Mouse (Mus musculus) intestine, embryonic 14.5 days (tissue): ENCODE data around the gene Ptrh1. TPM values are rescaled to one million over a fixed set of nuclear protein-coding genes. Genes with fewer than 3 reads are reported as not detected.

Experiments
- ATAC-seq: fragments of 200-750 bp; cut with Nextera tagmentation; replicated peaks from 2 replicates; pipeline ENCODE4 v1.8.0; 2017; ENCODE audit warnings: low read depth, moderate number of reproducible peaks, moderate TSS enrichment, moderate library complexity; ENCODE audit not compliant: low FRiP score, low TSS enrichment
- DNase-seq: peaks from one replicate; pipeline ENCODE4 v3.0.0-alpha.2; 2018; ENCODE audit warnings: low spot score
- H3K27ac ChIP-seq: fragments of 300-500 bp; sonication (generic); 2 replicates; pipeline ENCODE4 v1.5.1; 2014; ENCODE audit warnings: low read depth, mild to moderate bottlenecking, control low read depth
- H3K27me3 ChIP-seq: fragments of 300-500 bp; sonication (generic); replicated peaks from 2 replicates; pipeline ENCODE4 v1.6.1; 2014; ENCODE audit warnings: low read length, control low read depth; ENCODE audit not compliant: control insufficient read depth, insufficient read depth
- H3K36me3 ChIP-seq: fragments of 300-500 bp; sonication (generic); 2 replicates; pipeline ENCODE4 v1.6.1; 2014; ENCODE audit warnings: low read length, control low read depth; ENCODE audit not compliant: control insufficient read depth, insufficient read depth
- H3K4me1 ChIP-seq: fragments of 300-500 bp; sonication (generic); replicated peaks from 2 replicates; pipeline ENCODE4 v1.6.1; 2014; ENCODE audit warnings: low read length, control low read depth, mixed read lengths; ENCODE audit not compliant: control insufficient read depth, insufficient read depth
- H3K4me2 ChIP-seq: fragments of 300-500 bp; sonication (generic); 2 replicates; pipeline ENCODE4 v1.6.1; 2014; ENCODE audit warnings: low read length
- H3K4me3 ChIP-seq: fragments of 300-500 bp; sonication (generic); 2 replicates; pipeline ENCODE4 v1.5.1; 2014; ENCODE audit warnings: low read depth, low read length, control low read depth, mixed read lengths
- H3K9ac ChIP-seq: fragments of 300-500 bp; sonication (generic); 2 replicates; pipeline ENCODE4 v1.6.1; 2014; ENCODE audit warnings: mild to moderate bottlenecking, low read length
- H3K9me3 ChIP-seq: fragments of 300-500 bp; sonication (generic); 2 replicates; pipeline ENCODE4 v1.6.1; 2016; ENCODE audit warnings: low read length, control low read depth; ENCODE audit not compliant: control insufficient read depth
- WGBS: fragments of 180-500 bp; shearing (Covaris S2); extraction: QIAGEN DNeasy Blood & Tissue Kit; methylation state at CpG from one replicate; pipeline ENCODE4 v1.1.7; 2014; 5-methylcytosine and 5-hydroxymethylcytosine counted together
- polyA plus RNA-seq: library from polyadenylated mRNA; unstranded; fragments of >200 nt; fragmentation: Nextera tagmentation; extraction: Ambion mirVana; gene quantifications from 2 replicates; pipeline ENCODE4 v1.2.1, GENCODE M21; 2014

The Ptrh1 gene
- polyA plus RNA-seq, 1 experiment from 2014 or later: 5.1 TPM

- ATAC-seq: no peak
- no peak overlapping the region for H3K4me3 ChIP-seq
- H3K9me3 ChIP-seq: no peaks in the 10 kb centered on the region
- DNase-seq: no peak
- H3K4me1 ChIP-seq: peaks cover 11% of the 10 kb centered on the region
- no peak overlapping the region for H3K4me2 ChIP-seq
- no peaks in the 10 kb centered on the region for H3K27me3 ChIP-seq
- 80% methylated on average over 8 of the region's 8 CpGs for WGBS
- no peak overlapping the region for H3K27ac ChIP-seq
- no peaks in the 10 kb centered on the region for H3K36me3 ChIP-seq
- H3K9ac ChIP-seq: no peak overlapping the region
Observed at GRCm38 (mm10) chr2:32772626-32773279, 2.8 kb upstream of the Ptrh1 start.

- H3K4me3 ChIP-seq: peak overlapping the region; percentile 63
- no peaks in the 10 kb centered on the region for H3K36me3 ChIP-seq
- no peaks in the 10 kb centered on the region for H3K27me3 ChIP-seq
- H3K9ac ChIP-seq: peak overlapping the region; percentile 42
- 25% methylated on average over 22 of the region's 22 CpGs for WGBS
- peak overlapping the region; percentile 82 for H3K4me2 ChIP-seq
- no peak overlapping the region for H3K27ac ChIP-seq
- DNase-seq (no peak), ATAC-seq (no peak)
- H3K9me3 ChIP-seq: no peaks in the 10 kb centered on the region
- peaks cover 11% of the 10 kb centered on the region for H3K4me1 ChIP-seq
Observed at GRCm38 (mm10) chr2:32776192-32776591, 606 bp downstream of the Ptrh1 start.

- Histone ChIP-seq H3K27me3 (no peaks in the 10 kb centered on the region), H3K9ac (no peak overlapping the region), H3K4me1 (peaks cover 11% of the 10 kb centered on the region), H3K4me3 (no peak overlapping the region), H3K36me3 (no peaks in the 10 kb centered on the region), H3K9me3 (no peaks in the 10 kb centered on the region), H3K4me2 (no peak overlapping the region), H3K27ac (no peak overlapping the region)
- ATAC-seq (no peak), DNase-seq (no peak)
- WGBS: 91% methylated on average over 6 of the region's 6 CpGs
Observed at GRCm38 (mm10) chr2:32778081-32778480, 2.5 kb downstream of the Ptrh1 start.

GRCm38 (mm10) chr2:32779131-32779530, 3.5 kb downstream of the Ptrh1 start:
- Histone ChIP-seq H3K9me3 (no peaks in the 10 kb centered on the region), H3K27ac (no peak overlapping the region), H3K4me3 (no peak overlapping the region), H3K4me2 (no peak overlapping the region), H3K27me3 (no peaks in the 10 kb centered on the region), H3K9ac (no peak overlapping the region), H3K4me1 (peaks cover 11% of the 10 kb centered on the region), H3K36me3 (no peaks in the 10 kb centered on the region)
- ATAC-seq: no peak
- DNase-seq: peak; percentile 84
- 9% methylated on average over 8 of the region's 8 CpGs for WGBS

- Histone ChIP-seq H3K4me3 (no peak overlapping the region), H3K4me1 (peaks cover 11% of the 10 kb centered on the region), H3K4me2 (no peak overlapping the region), H3K9ac (no peak overlapping the region), H3K9me3 (no peaks in the 10 kb centered on the region), H3K27ac (no peak overlapping the region), H3K36me3 (no peaks in the 10 kb centered on the region), H3K27me3 (no peaks in the 10 kb centered on the region)
- ATAC-seq: no peak
- DNase-seq: no peak
- 90% methylated on average over 6 of the region's 6 CpGs for WGBS
Observed at GRCm38 (mm10) chr2:32779714-32780113, 4.1 kb downstream of the Ptrh1 start.

- no peak overlapping the region for H3K9ac ChIP-seq
- H3K4me1 ChIP-seq: no peaks in the 10 kb centered on the region
- no peak overlapping the region for H3K27ac ChIP-seq
- H3K36me3 ChIP-seq: no peaks in the 10 kb centered on the region
- WGBS: 76% methylated on average over 6 of the region's 6 CpGs
- ATAC-seq: no peak
- DNase-seq: no peak
- H3K27me3 ChIP-seq: no peaks in the 10 kb centered on the region
- no peaks in the 10 kb centered on the region for H3K9me3 ChIP-seq
- H3K4me2 ChIP-seq: no peak overlapping the region
- no peak overlapping the region for H3K4me3 ChIP-seq
Observed at GRCm38 (mm10) chr2:32781710-32782109, 6.1 kb downstream of the Ptrh1 start.

GRCm38 (mm10) chr2:32784048-32784681, 8.6 kb downstream of the Ptrh1 start, which contains the start of gene Cfap157:
Gene Cfap157 (minus strand): TSS chr2:32784428.
- no peak for DNase-seq
- 59% methylated on average over 4 of the region's 4 CpGs for WGBS
- H3K9ac ChIP-seq: no peak within 1 kb of the TSS
- no peak for ATAC-seq
- no peaks in the 10 kb centered on the region for H3K4me1 ChIP-seq
- H3K27ac ChIP-seq: no peak within 1 kb of the TSS
- no peak within 1 kb of the TSS for H3K4me3 ChIP-seq
- H3K36me3 ChIP-seq: no peaks in the 10 kb centered on the region
- H3K27me3 ChIP-seq: no peaks in the 10 kb centered on the region
- H3K4me2 ChIP-seq: no peak within 1 kb of the TSS
- H3K9me3 ChIP-seq: no peaks in the 10 kb centered on the region

- H3K9ac ChIP-seq: no peak overlapping the region
- no peak for DNase-seq
- no peak overlapping the region for H3K4me3 ChIP-seq
- no peaks in the 10 kb centered on the region for H3K27me3 ChIP-seq
- no peaks in the 10 kb centered on the region for H3K4me1 ChIP-seq
- no peaks in the 10 kb centered on the region for H3K9me3 ChIP-seq
- peaks cover 4% of the 10 kb centered on the region; the same call in 1 of the 2 replicates for H3K36me3 ChIP-seq
- no peak overlapping the region for H3K27ac ChIP-seq
- 63% methylated on average over 6 of the region's 6 CpGs for WGBS
- H3K4me2 ChIP-seq: no peak overlapping the region
- no peak for ATAC-seq
Observed at GRCm38 (mm10) chr2:32787176-32787575, 11.6 kb downstream of the Ptrh1 start.

GRCm38 (mm10) chr2:32788581-32788980, 13.0 kb downstream of the Ptrh1 start:
- no peaks in the 10 kb centered on the region for H3K9me3 ChIP-seq
- H3K27ac ChIP-seq: no peak overlapping the region
- 35% methylated on average over 2 of the region's 2 CpGs for WGBS
- no peak for ATAC-seq
- H3K4me2 ChIP-seq: no peak overlapping the region
- H3K36me3 ChIP-seq: peaks cover 10% of the 10 kb centered on the region; the same call in 1 of the 2 replicates
- no peak overlapping the region for H3K9ac ChIP-seq
- no peak overlapping the region for H3K4me3 ChIP-seq
- DNase-seq: no peak
- no peaks in the 10 kb centered on the region for H3K27me3 ChIP-seq
- no peaks in the 10 kb centered on the region for H3K4me1 ChIP-seq
